Mouse (Mus musculus): ENCODE data around the gene Kif1c. TPM values are rescaled to one million over a fixed set of nuclear protein-coding genes. Genes with fewer than 3 reads are reported as not detected.
"Not testable (repeated sequence)": the region's sequence is repeated elsewhere in the genome, so short reads cannot be mapped to it uniquely, and the experiment has no call there.

Kif1c gene
- polyA plus RNA-seq, 1 experiment: not detected

GRCm38 (mm10) chr11:70742581-70743459, 42.5 kb downstream of the Kif1c start:
- no peak overlapping the region for H3K27ac ChIP-seq (ENCODE audit: insufficient read depth, low read depth, low read length)

GRCm38 (mm10) chr11:70745636-70746035, 45.3 kb downstream of the Kif1c start:
- Histone ChIP-seq H3K4me1 (ENCODE audit: control insufficient read depth, insufficient read depth, low read length) (peaks cover 5% of the 10 kb centered on the region; the same call in 1 of the 2 replicates), H3K27ac (ENCODE audit: insufficient read depth, low read depth, low read length) (no peak overlapping the region), H3K4me3 (ENCODE audit: insufficient read depth, low read depth, low read length) (no peak overlapping the region)
- TF ChIP-seq POLR2A (IDR thresholded peaks at IDR 0.05; ENCODE audit: insufficient read depth, low read depth, low read length) (no peak), CTCF (IDR thresholded peaks at IDR 0.05; ENCODE audit: insufficient read depth, low read depth, low read length) (no peak)
- WGBS: 88% methylated on average over 7 of the region's 7 CpGs

More at GRCm38 (mm10) chr11:70742581-70743459, 42.5 kb downstream of the Kif1c start:
- TF ChIP-seq POLR2A (IDR thresholded peaks at IDR 0.05; ENCODE audit: insufficient read depth, low read depth, low read length) (no peak), CTCF (IDR thresholded peaks at IDR 0.05; ENCODE audit: insufficient read depth, low read depth, low read length) (no peak)
- Histone ChIP-seq H3K4me3 (ENCODE audit: insufficient read depth, low read depth, low read length) (no peak overlapping the region), H3K4me1 (ENCODE audit: control insufficient read depth, insufficient read depth, low read length) (peaks cover 5% of the 10 kb centered on the region; the same call in 1 of the 2 replicates)
- 61% methylated on average over 12 of the region's 12 CpGs for WGBS

- no peak overlapping the region for H3K27ac ChIP-seq (ENCODE audit: insufficient read depth, low read depth, low read length)
- H3K4me1 ChIP-seq (ENCODE audit: control insufficient read depth, insufficient read depth, low read length): peaks cover 2% of the 10 kb centered on the region; the same call in 1 of the 2 replicates
- no peak overlapping the region for H3K4me3 ChIP-seq (ENCODE audit: insufficient read depth, low read depth, low read length)
- 76% methylated on average over 4 of the region's 4 CpGs for WGBS
- TF ChIP-seq POLR2A (IDR thresholded peaks at IDR 0.05; ENCODE audit: insufficient read depth, low read depth, low read length) (no peak), CTCF (IDR thresholded peaks at IDR 0.05; ENCODE audit: insufficient read depth, low read depth, low read length) (no peak)
Measured at GRCm38 (mm10) chr11:70747876-70748545, 47.7 kb downstream of the Kif1c start.

- WGBS: 95% methylated on average over 4 of the region's 4 CpGs
- Histone ChIP-seq H3K4me1 (ENCODE audit: control insufficient read depth, insufficient read depth, low read length) (no peaks in the 10 kb centered on the region), H3K4me3 (ENCODE audit: insufficient read depth, low read depth, low read length) (no peak overlapping the region), H3K27ac (ENCODE audit: insufficient read depth, low read depth, low read length) (no peak overlapping the region)
- TF ChIP-seq CTCF (IDR thresholded peaks at IDR 0.05; ENCODE audit: insufficient read depth, low read depth, low read length) (no peak), POLR2A (IDR thresholded peaks at IDR 0.05; ENCODE audit: insufficient read depth, low read depth, low read length) (no peak)
Measured at GRCm38 (mm10) chr11:70752337-70753017, 52.1 kb downstream of the Kif1c start.

- Histone ChIP-seq H3K4me3 (ENCODE audit: insufficient read depth, low read depth, low read length) (no peak overlapping the region), H3K27ac (ENCODE audit: insufficient read depth, low read depth, low read length) (no peak overlapping the region), H3K4me1 (ENCODE audit: control insufficient read depth, insufficient read depth, low read length) (no peaks in the 10 kb centered on the region)
- WGBS: 95% methylated on average over 10 of the region's 10 CpGs
- TF ChIP-seq CTCF (IDR thresholded peaks at IDR 0.05; ENCODE audit: insufficient read depth, low read depth, low read length) (no peak), POLR2A (IDR thresholded peaks at IDR 0.05; ENCODE audit: insufficient read depth, low read depth, low read length) (no peak)
Measured at GRCm38 (mm10) chr11:70753146-70753545, 52.8 kb downstream of the Kif1c start.

GRCm38 (mm10) chr11:70754476-70754875, 54.1 kb downstream of the Kif1c start:
- 32% methylated on average over 4 of the region's 4 CpGs for WGBS
- Histone ChIP-seq H3K4me3 (ENCODE audit: insufficient read depth, low read depth, low read length) (no peak overlapping the region), H3K4me1 (ENCODE audit: control insufficient read depth, insufficient read depth, low read length) (no peaks in the 10 kb centered on the region), H3K27ac (ENCODE audit: insufficient read depth, low read depth, low read length) (no peak overlapping the region)
- no peak for TF ChIP-seq CTCF (IDR thresholded peaks at IDR 0.05; ENCODE audit: insufficient read depth, low read depth, low read length)
- TF ChIP-seq POLR2A (IDR thresholded peaks at IDR 0.05; ENCODE audit: insufficient read depth, low read depth, low read length): no peak

- 40% methylated on average over 7 of the region's 7 CpGs for WGBS
Measured at GRCm38 (mm10) chr11:70754958-70755357, 54.6 kb downstream of the Kif1c start.

GRCm38 (mm10) chr11:70755645-70756044, 55.3 kb downstream of the Kif1c start:
- WGBS: 4% methylated on average over 7 of the region's 7 CpGs
- no peaks in the 10 kb centered on the region for H3K4me1 ChIP-seq (ENCODE audit: control insufficient read depth, insufficient read depth, low read length)
- no peak overlapping the region for H3K27ac ChIP-seq (ENCODE audit: insufficient read depth, low read depth, low read length)
- H3K4me3 ChIP-seq (ENCODE audit: insufficient read depth, low read depth, low read length): no peak overlapping the region
- TF ChIP-seq CTCF (IDR thresholded peaks at IDR 0.05; ENCODE audit: insufficient read depth, low read depth, low read length) (peak; percentile 55), POLR2A (IDR thresholded peaks at IDR 0.05; ENCODE audit: insufficient read depth, low read depth, low read length) (no peak)

More at GRCm38 (mm10) chr11:70754958-70755357, 54.6 kb downstream of the Kif1c start:
- no peak for TF ChIP-seq POLR2A (IDR thresholded peaks at IDR 0.05; ENCODE audit: insufficient read depth, low read depth, low read length)
- no peak for TF ChIP-seq CTCF (IDR thresholded peaks at IDR 0.05; ENCODE audit: insufficient read depth, low read depth, low read length)
- Histone ChIP-seq H3K27ac (ENCODE audit: insufficient read depth, low read depth, low read length) (no peak overlapping the region), H3K4me3 (ENCODE audit: insufficient read depth, low read depth, low read length) (no peak overlapping the region), H3K4me1 (ENCODE audit: control insufficient read depth, insufficient read depth, low read length) (no peaks in the 10 kb centered on the region)

GRCm38 (mm10) chr11:70760446-70760845, 60.1 kb downstream of the Kif1c start:
- H3K4me3 ChIP-seq (ENCODE audit: insufficient read depth, low read depth, low read length); H3K27ac ChIP-seq (ENCODE audit: insufficient read depth, low read depth, low read length); H3K4me1 ChIP-seq (ENCODE audit: control insufficient read depth, insufficient read depth, low read length): not testable (repeated sequence)
- 53% methylated on average over 3 of the region's 3 CpGs for WGBS
